Mouse (Mus musculus): ENCODE results near the gene Klre1.

The Klre1 gene

DNA sequence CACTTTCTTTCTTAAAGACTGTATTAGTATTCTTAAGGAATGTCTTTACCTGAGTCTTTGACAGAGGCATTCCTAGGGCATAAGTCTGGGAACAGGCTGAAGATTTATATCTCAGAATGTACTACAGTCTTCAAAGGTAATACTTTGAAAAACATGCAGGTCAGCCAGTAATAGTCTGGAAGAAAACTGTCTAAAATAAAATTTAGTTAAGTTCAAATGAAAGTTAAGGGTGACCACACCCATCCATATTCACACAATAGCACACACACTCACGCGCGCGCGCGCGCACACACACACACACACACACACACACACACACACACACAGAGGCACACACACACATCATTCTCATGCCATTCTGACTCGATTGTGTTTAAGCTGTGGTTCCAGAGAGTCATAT is at the start of gene Klre1:
Gene Klre1, plus strand, starts transcription at position 301 of the 400 bp plus-strand sequence.
- no peak for DNase-seq (ENCODE audit: low read depth)

DNA sequence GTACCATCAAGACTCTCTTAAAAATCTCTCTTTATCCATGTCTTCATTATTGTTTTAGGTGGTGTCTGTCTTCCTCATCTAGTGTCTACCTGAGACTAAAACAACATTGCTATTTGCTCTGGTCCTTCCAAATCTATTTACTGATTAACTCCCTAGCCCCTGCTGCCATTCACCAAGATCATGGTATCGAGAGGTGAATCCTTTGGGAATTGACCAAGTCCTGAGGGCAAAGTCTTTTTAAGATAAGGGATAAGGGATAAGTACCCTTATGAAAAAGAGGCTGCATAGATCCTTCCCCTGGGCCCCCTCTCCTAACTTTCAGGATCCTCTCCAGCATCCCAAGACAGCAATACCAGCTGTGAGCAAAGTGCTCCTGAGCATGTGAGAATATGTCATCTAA is 48.1 kb upstream of the Klre1 start:
- DNase-seq (ENCODE audit: low read depth), result no peak

DNA sequence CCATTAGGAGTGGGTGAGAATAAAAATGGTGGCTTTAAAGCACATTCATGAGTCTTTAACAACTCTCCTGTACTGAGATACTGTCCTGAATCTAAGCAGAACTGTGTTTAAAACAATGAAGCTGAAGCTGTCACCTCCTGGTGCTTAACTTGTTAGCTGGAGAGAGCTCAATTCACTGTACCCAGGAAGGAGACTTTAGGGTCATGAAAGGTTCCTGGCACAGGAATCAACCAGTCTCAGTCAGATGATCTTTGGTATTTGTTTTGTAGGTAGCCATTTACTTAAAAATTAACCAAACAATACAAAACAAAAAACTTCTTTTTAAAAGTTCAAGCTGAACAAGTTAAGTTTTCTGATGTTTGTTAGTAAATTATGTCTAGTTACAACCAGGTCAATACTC is 47.4 kb upstream of the Klre1 start:
- DNase-seq (ENCODE audit: low read depth), result no peak

DNA sequence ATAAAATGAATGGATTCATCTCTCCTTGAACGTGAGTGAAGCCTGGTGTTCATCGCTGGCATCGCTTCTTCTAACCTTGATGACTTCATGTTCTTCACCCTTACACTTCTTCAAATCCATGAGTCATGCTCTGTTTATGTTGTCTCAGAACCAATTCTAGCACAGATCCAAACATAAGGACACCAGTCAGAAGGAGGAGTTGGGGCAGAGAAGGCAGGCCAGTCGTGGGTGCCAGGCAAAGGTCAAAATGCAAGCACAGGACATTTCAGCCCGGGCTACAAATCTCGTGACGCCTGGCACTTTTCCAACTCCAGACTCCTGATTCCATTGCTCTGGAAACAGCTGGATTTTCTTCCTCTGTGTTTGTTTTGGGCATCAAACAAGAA is 45.2 kb upstream of the Klre1 start:
- peak; percentile 89 for DNase-seq (ENCODE audit: low read depth)

DNA sequence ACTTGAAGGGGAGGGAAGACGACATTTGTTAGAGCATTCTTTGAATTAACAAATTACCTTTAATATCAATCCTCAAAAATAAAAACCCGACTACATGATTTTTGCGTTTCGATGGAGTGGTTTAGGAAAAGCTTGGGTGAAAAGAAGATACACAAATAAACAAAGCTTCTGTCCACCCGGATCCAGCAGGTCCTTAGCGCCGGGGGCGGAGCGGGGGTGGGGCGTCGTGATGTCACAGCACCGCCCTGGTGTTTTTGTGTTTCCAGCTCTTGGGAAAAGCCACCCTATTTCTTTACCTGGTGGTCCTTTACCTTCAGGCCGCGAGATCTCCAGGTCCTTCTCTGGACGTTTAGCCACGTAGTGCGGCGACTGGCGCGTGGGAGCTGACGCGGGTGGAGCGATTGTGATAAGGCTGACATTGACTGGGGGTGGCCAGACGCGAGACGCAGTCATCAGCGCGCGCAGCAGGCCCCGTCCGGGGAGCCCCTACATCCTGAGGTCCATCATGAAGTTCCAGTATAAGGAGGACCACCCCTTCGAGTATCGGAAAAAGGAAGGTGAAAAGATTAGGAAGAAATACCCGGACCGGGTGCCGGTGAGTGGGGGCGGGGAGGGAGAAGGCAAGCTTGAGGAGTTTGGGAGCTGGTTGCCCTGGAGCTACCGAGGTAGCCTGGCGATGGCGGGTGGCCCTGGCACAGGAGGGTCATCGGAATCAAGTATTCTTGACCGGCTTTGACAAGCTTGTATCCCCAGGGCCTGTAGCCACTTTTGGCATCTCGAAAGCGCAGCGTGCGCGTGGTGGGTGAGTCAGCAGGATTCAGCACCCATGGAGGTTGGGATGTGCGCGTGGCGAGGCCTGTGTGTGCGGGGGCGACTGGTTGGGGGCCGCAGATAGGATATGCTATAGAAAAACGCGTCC is 44.5 kb upstream of the Klre1 start, which contains the start of gene Gabarapl1:
Gene Gabarapl1, plus strand, starts transcription at position 219 of the 919 bp plus-strand sequence.
- peak; percentile 93 for DNase-seq (ENCODE audit: low read depth)

DNA sequence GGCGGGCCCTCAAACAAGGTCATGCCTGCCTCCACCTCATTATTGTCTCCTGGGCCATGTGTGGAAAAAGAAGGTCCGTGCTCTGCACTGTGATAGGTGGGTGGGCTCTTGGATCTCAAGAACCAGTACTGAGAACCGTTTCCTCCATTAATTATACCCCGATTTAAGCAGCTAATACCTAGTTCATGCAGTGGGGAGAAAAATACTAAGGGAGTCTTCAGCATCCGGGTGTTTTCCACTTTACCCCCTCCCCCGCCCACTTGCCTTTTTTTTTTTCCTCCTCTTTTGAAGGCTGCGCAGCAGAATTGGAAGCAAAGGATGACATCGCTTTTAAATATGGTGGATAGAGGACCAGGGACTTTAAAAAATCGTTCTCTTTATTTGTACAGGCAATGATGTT is 43.6 kb upstream of the Klre1 start:
- DNase-seq (ENCODE audit: low read depth), result peak; percentile 70

DNA sequence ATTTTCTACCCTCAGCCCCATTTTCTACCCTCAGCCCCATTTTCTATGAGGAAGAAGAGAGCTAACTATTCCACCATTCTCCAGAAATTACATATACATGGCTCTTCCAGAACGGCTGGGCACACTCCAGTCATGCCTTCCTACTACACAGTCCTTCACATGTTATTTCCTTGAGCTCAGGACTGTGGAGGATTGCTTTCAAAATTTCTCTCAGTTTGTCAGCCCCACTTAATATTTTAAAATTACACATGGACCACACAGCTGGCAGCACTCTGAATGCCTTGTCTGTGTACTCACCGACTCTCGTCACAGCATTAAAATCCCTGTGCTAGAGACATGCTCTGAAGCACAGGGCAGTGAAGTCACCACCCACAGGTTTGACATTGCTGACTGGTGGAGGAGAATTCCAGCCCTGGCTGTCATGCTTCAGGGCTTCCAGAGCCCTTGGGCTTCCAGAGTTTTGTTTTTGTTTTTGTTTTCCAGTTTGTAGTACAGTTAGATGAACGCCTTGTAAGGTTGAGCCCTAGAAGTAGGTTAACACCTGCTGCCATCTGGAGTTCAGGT is 43.0 kb upstream of the Klre1 start:
- DNase-seq (ENCODE audit: low read depth), result peak; percentile 23

DNA sequence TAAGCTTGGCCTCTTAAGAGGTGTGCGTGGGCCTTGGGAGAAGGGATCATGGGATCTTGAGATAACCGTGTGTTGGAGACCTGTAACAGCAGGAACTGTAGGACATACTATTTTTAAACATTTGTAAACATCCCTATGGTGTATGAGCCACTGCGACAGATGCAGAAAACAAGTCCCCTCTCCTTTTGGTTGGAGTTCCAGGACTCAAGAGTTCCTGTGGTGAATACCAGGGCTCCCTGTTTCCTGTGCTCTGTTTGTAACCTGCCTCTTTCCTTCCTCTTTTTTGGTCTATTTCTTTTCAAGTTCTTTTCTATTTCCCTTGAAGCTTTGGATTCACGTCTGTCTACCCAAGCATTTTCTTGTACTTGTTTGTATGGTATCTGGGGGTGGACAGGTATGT is 42.0 kb upstream of the Klre1 start:
- no peak for DNase-seq (ENCODE audit: low read depth)

DNA sequence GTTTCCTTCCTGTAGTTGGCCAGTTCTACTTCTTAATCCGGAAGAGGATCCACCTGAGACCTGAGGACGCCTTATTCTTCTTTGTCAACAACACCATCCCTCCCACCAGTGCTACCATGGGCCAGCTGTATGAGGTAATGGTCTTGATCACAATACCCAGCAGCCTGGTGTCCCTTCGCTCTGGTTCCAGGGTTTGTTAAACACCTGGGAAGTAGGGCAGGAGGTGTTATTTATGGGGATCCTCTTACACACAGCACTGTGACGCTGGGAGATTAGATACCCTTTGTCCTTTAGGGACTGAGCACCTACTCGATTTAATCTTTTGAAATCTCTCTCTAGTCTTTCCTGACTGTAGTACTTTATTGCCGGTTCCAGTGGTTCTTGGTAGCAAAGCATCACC is 39.1 kb upstream of the Klre1 start:
- no peak for DNase-seq (ENCODE audit: low read depth)

DNA sequence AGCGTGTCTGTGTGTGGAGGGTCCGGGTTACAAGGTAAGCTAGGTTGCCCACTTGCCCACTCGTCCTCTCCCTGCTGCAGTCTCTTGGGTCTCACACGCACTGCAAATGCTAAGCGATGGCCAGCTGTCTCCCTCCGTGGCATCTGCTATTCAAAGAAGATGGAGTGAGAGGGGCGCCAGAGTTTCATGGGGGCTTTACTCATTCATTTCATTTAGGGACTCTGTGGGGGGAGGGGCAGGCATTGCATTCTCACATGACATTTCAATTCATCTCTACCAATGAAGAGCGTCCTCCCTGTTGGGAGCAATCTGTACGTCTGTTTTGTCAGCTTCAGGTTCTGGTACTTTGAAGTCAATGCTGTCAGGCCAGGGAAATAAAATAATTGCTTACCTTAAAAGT is 35.8 kb upstream of the Klre1 start:
- DNase-seq (ENCODE audit: low read depth), result no peak

DNA sequence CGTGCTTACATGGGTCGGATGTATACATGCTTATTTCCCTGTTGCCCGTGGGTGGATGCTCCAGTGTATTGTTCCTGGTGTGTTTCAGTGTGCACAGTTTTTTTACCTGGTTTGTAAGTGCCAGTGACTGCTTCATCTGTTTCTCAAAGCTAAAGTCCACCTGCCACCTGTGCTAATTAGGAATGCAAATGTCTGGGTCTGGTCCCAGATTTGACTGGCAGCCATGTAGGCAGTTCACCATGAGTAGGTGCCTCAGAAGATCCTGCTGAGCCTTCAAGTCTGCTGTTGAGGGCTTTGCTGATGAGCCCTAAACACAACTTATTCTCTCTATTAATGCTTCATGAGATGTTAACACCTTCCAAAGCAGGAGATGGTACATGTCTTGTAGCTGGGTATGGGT is 35.2 kb upstream of the Klre1 start:
- DNase-seq (ENCODE audit: low read depth), result no peak

DNA sequence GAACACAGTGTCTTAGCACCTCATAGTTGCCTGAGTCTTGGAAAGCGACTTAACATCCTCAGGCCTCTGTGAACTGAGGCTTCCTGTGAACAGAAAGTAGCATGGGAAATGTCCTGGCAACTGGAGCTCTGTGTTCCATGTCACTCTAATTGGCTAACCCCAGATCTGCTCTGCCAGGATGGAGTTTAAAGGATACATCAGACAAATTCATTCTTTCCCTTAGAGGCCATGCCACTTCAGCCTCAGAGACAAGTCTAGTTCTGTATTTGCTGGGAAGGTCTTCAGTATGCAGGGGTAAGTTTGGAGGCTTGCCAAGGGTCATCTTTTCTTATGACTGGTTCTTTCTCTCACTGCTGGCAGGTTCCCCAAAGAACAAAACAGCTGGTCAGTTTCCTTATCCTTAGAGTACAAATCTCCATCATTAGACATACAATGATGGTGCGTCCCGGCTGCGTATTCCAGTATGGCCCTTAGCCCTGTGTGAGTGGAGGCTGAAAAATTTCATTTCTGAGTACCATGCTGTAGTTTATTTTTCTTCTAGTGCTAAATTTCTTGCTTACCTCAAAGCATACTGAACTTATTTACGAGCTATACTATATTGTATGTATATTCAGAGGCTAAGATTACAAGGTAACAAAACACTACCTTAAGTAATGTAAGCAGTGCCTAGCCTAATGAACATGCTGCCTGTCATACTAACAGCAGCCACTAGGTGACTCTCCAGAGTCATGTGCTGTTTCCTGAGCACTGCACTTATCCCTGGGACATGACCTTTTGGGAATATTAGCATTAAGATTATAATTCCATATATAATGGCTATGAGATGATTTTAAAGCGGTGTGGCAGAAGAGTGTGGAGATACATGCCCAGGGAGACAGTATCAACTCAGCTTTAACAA is 33.7 kb upstream of the Klre1 start:
- DNase-seq (ENCODE audit: low read depth), result peak; percentile 85

DNA sequence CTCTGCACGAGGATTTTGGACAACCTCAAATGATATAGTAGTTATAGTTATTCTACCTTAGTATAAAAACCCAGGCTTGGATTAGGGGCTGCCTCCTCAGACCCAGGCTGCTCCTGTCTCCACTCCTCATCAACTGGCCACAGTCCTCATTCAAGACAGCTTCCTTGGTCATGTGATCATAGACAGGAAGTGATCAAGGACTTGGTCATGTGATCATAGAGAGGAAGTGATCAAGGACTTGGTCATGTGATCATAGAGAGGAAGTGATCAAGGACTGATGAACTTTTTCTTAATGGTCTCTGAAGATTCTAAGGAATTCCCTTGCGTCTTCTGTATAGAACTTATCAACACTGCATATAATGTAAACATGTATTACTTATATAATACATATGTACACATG is 30.4 kb upstream of the Klre1 start:
- DNase-seq (ENCODE audit: low read depth), result no peak

DNA sequence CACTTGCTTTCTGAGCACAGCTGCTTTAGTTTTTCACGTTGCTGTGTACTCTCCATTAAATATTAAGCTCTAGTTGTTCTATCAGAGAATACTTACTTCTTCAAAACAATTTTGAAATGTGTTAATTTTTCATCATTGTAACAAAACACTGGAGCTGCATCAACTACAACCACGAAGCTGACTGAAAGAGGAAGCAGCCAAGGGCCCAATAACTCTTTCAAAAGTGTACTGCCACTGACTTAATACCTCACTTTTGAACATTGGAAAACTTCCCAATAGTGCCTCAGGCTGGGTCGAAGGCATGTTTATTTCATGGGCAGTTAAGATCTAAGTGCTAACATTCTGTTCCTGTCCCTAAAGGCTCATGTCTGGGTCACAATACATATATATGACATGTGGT is 29.7 kb upstream of the Klre1 start:
- no peak for DNase-seq (ENCODE audit: low read depth)

DNA sequence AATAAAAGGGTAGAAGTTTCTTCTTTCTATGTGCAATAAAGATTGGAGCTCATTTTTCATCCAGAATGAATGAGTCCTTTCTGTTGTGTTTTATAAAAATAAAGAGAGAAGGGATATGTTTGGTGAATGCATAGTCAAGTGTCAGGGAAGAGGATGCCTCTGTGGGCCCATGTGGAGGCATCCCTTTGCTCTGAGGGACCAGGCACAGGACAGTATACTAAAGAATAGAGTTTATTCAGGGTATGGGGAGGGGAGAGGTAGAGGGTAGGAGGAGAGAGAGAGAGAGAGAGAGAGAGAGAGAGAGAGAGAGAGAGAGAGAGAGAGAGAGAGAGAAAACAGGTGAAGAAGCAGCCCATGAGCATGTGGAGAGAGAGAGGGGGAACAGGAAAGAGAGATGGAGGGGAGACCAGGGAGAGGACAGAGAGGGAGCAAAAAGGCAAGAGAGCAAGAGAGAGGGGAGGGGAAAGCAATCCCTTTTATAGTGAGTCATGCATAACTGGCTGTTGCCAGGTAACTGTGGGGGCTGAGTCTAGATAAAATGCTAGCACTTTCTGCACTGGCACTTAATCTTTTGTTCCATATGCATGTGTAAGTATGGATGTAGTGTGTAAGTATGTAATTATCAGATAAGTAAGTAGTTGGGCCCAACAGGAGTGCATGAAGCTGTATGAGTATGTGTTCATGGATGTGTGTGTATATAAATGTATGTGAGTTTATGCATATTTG is 20.2 kb upstream of the Klre1 start:
- DNase-seq (ENCODE audit: low read depth), result peak; percentile 56

DNA sequence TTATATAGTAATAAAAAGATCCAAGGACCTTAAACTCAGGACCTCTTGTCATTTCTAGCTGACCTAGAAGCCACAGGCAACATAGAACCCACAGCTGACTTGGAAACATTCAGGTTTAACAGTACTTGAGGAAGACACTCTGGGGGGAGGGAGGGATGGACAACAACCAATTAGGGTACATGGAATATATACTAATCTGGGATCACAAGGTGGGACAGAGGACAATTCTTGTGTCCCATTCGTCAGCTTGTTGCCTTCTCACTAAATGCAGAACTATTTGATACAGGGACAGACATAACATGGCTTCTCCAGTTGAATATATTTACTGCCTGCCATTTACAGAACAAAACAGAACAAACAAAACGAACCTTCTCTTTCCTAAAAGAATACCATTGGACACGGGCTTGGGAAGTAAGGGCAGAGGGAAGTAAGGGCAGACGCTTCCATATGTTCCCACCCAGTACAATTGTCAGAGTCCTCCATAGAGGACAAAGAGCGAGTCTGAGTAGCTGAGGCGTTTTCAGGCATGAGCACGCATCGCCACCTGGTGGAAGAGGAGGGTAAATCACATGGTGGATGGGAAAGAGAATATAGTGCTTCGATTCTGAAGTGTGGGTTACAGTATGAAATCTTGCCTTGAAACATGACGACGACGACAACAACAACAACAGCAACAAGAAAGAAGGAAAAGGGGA is 18.6 kb upstream of the Klre1 start:
- peak; percentile 90 for DNase-seq (ENCODE audit: low read depth)

DNA sequence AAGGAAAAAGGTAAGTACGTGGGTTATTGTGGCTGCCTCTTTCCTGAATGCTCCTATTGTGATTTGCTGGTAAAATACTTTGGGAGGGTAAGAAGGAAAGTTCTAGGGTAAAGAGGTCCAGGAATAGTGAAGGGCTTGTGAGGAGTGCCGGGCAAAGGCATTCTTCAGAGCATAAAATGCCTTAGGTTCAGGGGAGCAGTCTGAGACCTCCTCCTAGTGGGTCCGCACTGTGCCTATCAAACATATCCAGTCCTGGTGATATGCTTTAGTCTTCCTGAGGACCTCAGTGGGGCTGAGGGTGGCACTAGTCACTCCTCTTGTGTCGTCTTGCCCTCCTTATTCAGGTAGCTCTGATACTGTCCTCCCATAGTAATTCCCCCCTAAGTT is 18.1 kb upstream of the Klre1 start:
- DNase-seq (ENCODE audit: low read depth), result no peak

DNA sequence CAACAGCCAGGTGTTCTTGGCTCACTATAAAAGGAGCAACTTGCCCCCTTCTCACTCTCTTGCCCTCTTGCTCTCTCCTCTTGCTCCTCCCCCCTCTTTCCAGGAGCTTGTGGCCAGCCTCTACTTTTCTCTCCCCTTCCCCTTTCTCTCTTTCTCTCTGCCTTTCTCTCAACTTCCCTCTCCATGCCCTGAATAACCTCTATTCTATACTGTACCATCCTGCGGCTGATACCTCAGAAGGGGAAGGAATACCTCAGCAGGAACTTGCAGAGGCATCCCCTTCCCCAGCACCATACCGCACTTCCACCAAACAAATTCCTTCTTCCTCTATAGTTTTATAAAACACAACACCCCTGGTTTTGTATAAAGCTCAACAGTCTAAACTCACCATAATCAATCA is 12.4 kb upstream of the Klre1 start:
- no peak for DNase-seq (ENCODE audit: low read depth)

DNA sequence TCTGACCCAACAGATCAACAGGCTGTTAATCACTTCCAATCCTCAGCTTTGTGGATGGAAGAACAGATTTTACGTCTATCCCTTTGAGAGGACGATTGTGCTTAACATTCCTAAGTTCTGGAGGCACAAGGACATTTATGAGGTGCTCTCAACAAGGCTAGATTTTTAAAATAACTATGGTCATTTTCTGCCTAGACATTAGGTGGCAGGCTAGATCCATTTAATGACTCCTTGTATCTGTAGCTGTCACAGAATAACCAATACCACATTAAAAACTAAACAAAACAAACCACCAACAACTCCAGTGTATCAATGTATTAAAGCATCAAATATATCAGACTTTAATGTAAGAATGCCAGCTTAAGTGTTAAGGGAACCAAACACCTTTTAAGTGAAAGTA is 2.4 kb upstream of the Klre1 start:
- DNase-seq (ENCODE audit: low read depth), result peak; percentile 63

DNA sequence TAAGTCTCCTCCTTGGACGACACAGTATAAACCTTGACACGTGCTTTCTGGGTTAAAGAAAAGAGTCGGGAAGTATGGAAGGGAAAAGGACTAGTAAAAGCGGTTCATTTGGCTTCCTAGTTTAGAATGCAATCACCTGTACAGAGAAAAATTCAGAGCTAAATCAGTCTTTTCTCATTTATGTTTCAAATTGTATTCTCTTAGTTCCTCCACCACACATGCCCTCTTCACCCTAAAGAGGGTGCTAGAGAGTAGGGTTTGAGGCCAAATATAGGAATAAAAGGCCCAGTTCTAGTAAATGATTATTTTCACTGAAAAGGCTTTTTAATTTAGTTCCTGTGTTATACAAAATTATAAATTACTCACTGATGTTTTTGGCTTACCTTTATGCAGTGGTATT is 3.6 kb downstream of the Klre1 start:
- peak; percentile 77 for DNase-seq (ENCODE audit: low read depth)

DNA sequence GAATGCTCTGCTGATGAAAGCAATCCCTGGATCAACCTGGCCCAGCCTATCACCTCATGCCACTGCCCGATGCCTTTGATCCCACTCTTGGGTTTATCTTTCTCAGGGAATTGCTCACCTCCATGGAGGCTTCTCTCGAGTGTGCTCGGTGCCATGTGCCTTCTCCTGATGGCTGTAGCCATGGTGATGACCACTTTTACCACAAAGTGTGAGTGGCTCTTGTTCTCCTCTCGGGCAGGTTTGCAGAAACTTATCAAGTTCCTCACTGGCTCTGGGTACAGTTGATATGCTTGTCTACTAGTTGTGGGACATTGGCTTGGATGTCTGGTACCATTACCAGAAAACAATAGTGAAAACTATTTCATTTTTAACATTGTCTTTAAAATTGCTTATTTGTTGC is 4.2 kb downstream of the Klre1 start:
- no peak for DNase-seq (ENCODE audit: low read depth)

Data from NIH3T3 (cell line).